Mouse (Mus musculus): ENCODE data around the gene Gm16513.
"Not testable (repeated sequence)": the region's sequence is repeated elsewhere in the genome, so short reads cannot be mapped to it uniquely, and the experiment has no call there.

The Gm16513 gene

GRCm38 (mm10) chr5:95182324-95182723, at the start of gene Gm16513:
Gene Gm16513, plus strand, starts transcription at chr5:95182624.
- DNase-seq (ENCODE audit: low spot score) = not testable (repeated sequence)
